Comparison of ENCODE assay signal across 31 mouse cellular contexts in genomic region chr1:127291721-127292120, GRCm38 (mm10).
DNase-seq lines count a peak whose midpoint lies in the region; ATAC-seq lines count a peak whose summit lies in the region.
"Had no signal": no experiment of that assay in that cellular context is flagged by ENCODE, and none has a peak within 500 bp of the region (broad histone marks: within the 10 kb centered on the region; RNA-seq: fewer than 3 reads in every experiment).

No protein-coding gene starts in this region.

- no peak overlapping the region for H3K9ac ChIP-seq in kidney, embryonic 16.5 days (replicated peaks; ENCODE audit: low read length)
- no peak overlapping the region for H3K9ac ChIP-seq in kidney, embryonic 14.5 days (ENCODE audit: low read depth, low read length)
- no peak overlapping the region for H3K9ac ChIP-seq in hindbrain, embryonic 12.5 days
- H3K9ac ChIP-seq: embryonic facial prominence, embryonic 13.5 days; forebrain, embryonic 13.5 days; hindbrain, embryonic 14.5 days had no signal

- H3K27me3 ChIP-seq in kidney, embryonic 16.5 days (ENCODE audit: insufficient read depth, low read length): no peaks in the 10 kb centered on the region
- H3K27me3 ChIP-seq in kidney, embryonic 14.5 days (ENCODE audit: control insufficient read depth, insufficient read depth, low read length): no peaks in the 10 kb centered on the region
- no peaks in the 10 kb centered on the region for H3K27me3 ChIP-seq in hindbrain, embryonic 12.5 days
- H3K27me3 ChIP-seq: CH12.LX; embryonic facial prominence, embryonic 13.5 days; forebrain, embryonic 13.5 days; Patski had no signal

- H3K9me3 ChIP-seq in kidney, embryonic 16.5 days (ENCODE audit: low read length): no peaks in the 10 kb centered on the region
- no peaks in the 10 kb centered on the region for H3K9me3 ChIP-seq in kidney, embryonic 14.5 days (ENCODE audit: control insufficient read depth, low read length)
- no peaks in the 10 kb centered on the region for H3K9me3 ChIP-seq in hindbrain, embryonic 12.5 days (replicated peaks)
- H3K9me3 ChIP-seq: embryonic facial prominence, embryonic 10.5 days; embryonic facial prominence, embryonic 13.5 days; forebrain, embryonic 13.5 days; hindbrain, embryonic 10.5 days had no signal

- 0 out of 2 replicates have a peak, but pooled peaks cover 2% of the 10 kb centered on the region for H3K36me3 ChIP-seq in kidney, embryonic 16.5 days (ENCODE audit: insufficient read depth, low read length)
- no peaks in the 10 kb centered on the region for H3K36me3 ChIP-seq in kidney, embryonic 14.5 days (ENCODE audit: control insufficient read depth, insufficient read depth, low read length)
- H3K36me3 ChIP-seq in hindbrain, embryonic 12.5 days: no peaks in the 10 kb centered on the region
- H3K36me3 ChIP-seq: G1E; hindbrain, embryonic 10.5 days had no signal

- H3K4me1 ChIP-seq in kidney, embryonic 16.5 days (ENCODE audit: insufficient read depth, low read length): peaks cover 18% of the 10 kb centered on the region
- H3K4me1 ChIP-seq in kidney, embryonic 14.5 days (ENCODE audit: control insufficient read depth, insufficient read depth, low read length): 0 out of 2 replicates have a peak, but pooled peaks cover 9% of the 10 kb centered on the region
- H3K4me1 ChIP-seq in hindbrain, embryonic 12.5 days: no peaks in the 10 kb centered on the region
- H3K4me1 ChIP-seq: embryonic facial prominence, embryonic 10.5 days; forebrain, embryonic 13.5 days had no signal

- no peak overlapping the region for H3K27ac ChIP-seq in kidney, embryonic 16.5 days (ENCODE audit: low read length)
- no peak overlapping the region for H3K27ac ChIP-seq in kidney, embryonic 14.5 days (ENCODE audit: low read depth, low read length)
- no peak overlapping the region for H3K27ac ChIP-seq in hindbrain, embryonic 12.5 days
- H3K27ac ChIP-seq: embryonic facial prominence, embryonic 10.5 days; embryonic facial prominence, embryonic 13.5 days; forebrain, embryonic 13.5 days; hindbrain, embryonic 10.5 days; hindbrain, embryonic 14.5 days; hindbrain, postnatal 0 days had no signal

- no peak for DNase-seq in spleen, adult 12 weeks (ENCODE audit: low spot score)
- DNase-seq: adrenal gland, adult 2 months; adrenal gland, postnatal 14 days; cerebellum, adult 11 months; cerebellum, adult 2 months; cerebellum, adult 9-11 months; cerebellum, postnatal 25 days; embryo, embryonic 11 days; gastrocnemius, postnatal 10 days; gastrocnemius, postnatal 36 days; heart, adult 11 months; heart, postnatal 36 days had no signal

- H3K4me2 ChIP-seq in kidney, embryonic 16.5 days (replicated peaks; ENCODE audit: low read depth, low read length): no peak overlapping the region
- H3K4me2 ChIP-seq in kidney, embryonic 14.5 days (replicated peaks; ENCODE audit: low read depth, low read length): no peak overlapping the region
- H3K4me2 ChIP-seq in hindbrain, embryonic 12.5 days (replicated peaks): no peak overlapping the region
- H3K4me2 ChIP-seq: embryonic facial prominence, embryonic 13.5 days; forebrain, embryonic 13.5 days; heart, embryonic 11.5 days; hindbrain, embryonic 14.5 days had no signal

- H3K4me3 ChIP-seq in kidney, embryonic 16.5 days (ENCODE audit: low read length): no peak overlapping the region
- H3K4me3 ChIP-seq in kidney, embryonic 14.5 days (ENCODE audit: low read length): no peak overlapping the region
- no peak overlapping the region for H3K4me3 ChIP-seq in hindbrain, embryonic 12.5 days
- H3K4me3 ChIP-seq: embryonic facial prominence, embryonic 10.5 days; embryonic facial prominence, embryonic 13.5 days; erythroblast, embryonic 14.5 days; forebrain, embryonic 13.5 days; hindbrain, embryonic 10.5 days had no signal

- ATAC-seq in kidney, embryonic 16.5 days (ENCODE audit: low FRiP score, low TSS enrichment): 0 out of 2 replicates have a peak, but pooled peaks have one; percentile 19
- no peak for ATAC-seq in kidney, embryonic 14.5 days (ENCODE audit: low FRiP score, low TSS enrichment)
- peak; percentile 9 for ATAC-seq in CD4-positive, CD25-positive, alpha-beta regulatory T cell, adult 4 months
- ATAC-seq in granulocyte monocyte progenitor cell, adult 5-6 weeks (replicated peaks; ENCODE audit: poor library complexity, severe bottlenecking): peak; percentile 61
- peak; percentile 54 for ATAC-seq in megakaryocyte progenitor cell, adult 5-6 weeks (replicated peaks; ENCODE audit: poor library complexity)
- no peak for ATAC-seq in hindbrain, embryonic 12.5 days (ENCODE audit: low FRiP score)
- ATAC-seq: forebrain, embryonic 13.5 days; forebrain, embryonic 16.5 days; hindbrain, postnatal 0 days; inflammation-experienced regulatory T-cells, adult 6 months; Patski had no signal

Comparison
In these comparisons a context has a peak if more than half of its experiments do, and no peak if none do; other contexts are left out.
1. ATAC-seq: peak in kidney, embryonic 16.5 days (single experiment), CD4-positive, CD25-positive, alpha-beta regulatory T cell, adult 4 months (single experiment), granulocyte monocyte progenitor cell, adult 5-6 weeks (single experiment) and megakaryocyte progenitor cell, adult 5-6 weeks (single experiment); none in kidney, embryonic 14.5 days (single experiment) and hindbrain, embryonic 12.5 days (single experiment).